Comparison of ENCODE assay signal across 17 mouse cellular contexts in the genomic region with DNA sequence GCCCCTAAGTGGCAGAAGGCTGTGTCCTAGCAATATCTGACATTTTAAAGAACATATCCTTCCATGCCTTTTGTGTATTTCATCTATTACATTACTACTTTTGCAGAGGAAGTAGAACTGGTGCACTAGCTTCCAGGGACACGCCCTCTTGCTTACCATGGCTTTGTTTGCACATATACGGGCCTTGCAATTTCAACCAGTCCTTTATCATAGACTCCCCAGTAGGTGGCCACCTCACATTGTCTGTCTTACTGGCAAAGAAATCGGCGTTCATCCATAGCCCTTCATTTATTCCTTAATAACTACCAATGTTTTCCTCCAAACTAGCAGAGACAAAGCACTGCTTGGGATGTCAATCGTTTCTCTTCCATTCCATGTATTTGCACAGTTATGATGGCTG.
DNase-seq lines count a peak whose midpoint lies in the region; TF ChIP-seq lines count a peak whose summit lies in the region.
"Had no signal": no experiment of that assay in that cellular context is flagged by ENCODE, and none has a peak within 500 bp of the region (broad histone marks: within the 10 kb centered on the region; RNA-seq: fewer than 3 reads in every experiment).

No protein-coding gene starts in this region.

- H3K4me3 ChIP-seq in gastrocnemius, adult 2 months = no peak overlapping the region
- H3K4me3 ChIP-seq: forebrain, embryonic 13.5 days; heart, embryonic 13.5 days; hindbrain, embryonic 10.5 days; liver, embryonic 13.5 days had no signal

- H3K27ac ChIP-seq in gastrocnemius, adult 2 months = no peak overlapping the region
- H3K27ac ChIP-seq: forebrain, embryonic 13.5 days; heart, embryonic 13.5 days; hindbrain, embryonic 10.5 days; liver, embryonic 13.5 days had no signal

- 19% methylated on average over 5 of the region's 5 CpGs for WGBS in large intestine, adult 2 months

- TF ChIP-seq CTCF in gastrocnemius, adult 2 months (IDR thresholded peaks at IDR 0.05) = peak; percentile 20; the same call in 1 of the 2 replicates

- DNase-seq in gastrocnemius, adult 2 months = no peak
- no peak for DNase-seq in gastrocnemius, postnatal 25 days
- DNase-seq in kidney, postnatal 36 days = peak; percentile 5
- DNase-seq in kidney, adult 8-10 months = no peak
- DNase-seq in lung, postnatal 10 days = peak; percentile 13
- no peak for DNase-seq in lung, postnatal 14 days
- peak; percentile 11 for DNase-seq in large intestine, adult 2 months (ENCODE audit: low read depth, low spot score)
- no peak for DNase-seq in thymus, postnatal 0 days (ENCODE audit: low spot score)
- DNase-seq: cerebellum, adult 9-10 months; embryo, embryonic 11 days; kidney, postnatal 14 days; liver, embryonic 13.5 days; midbrain, embryonic 14.5 days; thymus, adult 18-20 months had no signal

- intact Hi-C loops in gastrocnemius, adult 2 months (cut with DNase I) = no loop called here

Comparison
In these comparisons a context has a peak if more than half of its experiments do, and no peak if none do; other contexts are left out.
1. DNase-seq: peak in kidney, postnatal 36 days (2 of 2), lung, postnatal 10 days (single experiment) and large intestine, adult 2 months (single experiment); none in gastrocnemius, adult 2 months (single experiment), gastrocnemius, postnatal 25 days (single experiment), kidney, adult 8-10 months (0 of 2), lung, postnatal 14 days (single experiment) and thymus, postnatal 0 days (single experiment).